Mouse (Mus musculus): ENCODE measurements at regions not wholly inside any gene's neighbourhood (a gene's known extent, or its start where the extent isn't known, plus 50 kb on each side); places are given as distances from the start of the nearest gene placed in this dataset.

DNA sequence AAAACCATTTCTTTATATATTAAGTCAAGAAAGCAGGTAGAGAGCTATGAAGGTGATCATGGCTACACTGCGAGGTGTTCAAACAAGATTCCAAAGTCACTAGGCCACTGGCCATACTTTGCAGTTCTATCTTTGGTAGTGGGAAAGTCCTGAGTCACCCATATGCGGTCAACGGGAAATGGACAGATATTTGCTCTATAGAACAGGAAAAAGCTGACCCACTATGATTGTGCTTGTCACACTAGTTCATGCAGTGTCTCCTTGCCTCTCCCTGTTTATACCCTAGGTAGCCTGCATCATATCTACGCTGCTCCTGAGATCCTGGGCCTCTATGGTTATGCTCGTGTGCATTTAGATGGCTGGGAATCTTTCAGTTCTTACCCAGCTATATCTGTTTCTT is 188.9 kb upstream of the Pfkp start:
- TF ChIP-seq CTCF (IDR thresholded peaks at IDR 0.05; ENCODE audit: low read depth, low read length) = no peak
- TF ChIP-seq POLR2A (IDR thresholded peaks at IDR 0.05; ENCODE audit: borderline replicate concordance, low read depth, low read length) = no peak

All from bone marrow macrophage, adult 2 months (primary cell).